Mouse (Mus musculus) thymus, adult 2 months (tissue): Measurements from ENCODE around the gene Havcr1.
"Not testable (repeated sequence)": the region's sequence is repeated elsewhere in the genome, so short reads cannot be mapped to it uniquely, and the experiment has no call there.

ENCODE experiments used
- CTCF ChIP-seq: fragments of 200-500 bp; IDR thresholded peaks from 2 replicates; pipeline ENCODE4 v1.5.1; 2012; ENCODE audit warnings: mild to moderate bottlenecking, control low read depth, low read length, moderate library complexity, borderline replicate concordance; ENCODE audit not compliant: control insufficient read depth, poor library complexity, insufficient read depth; ENCODE audit errors: extremely low read depth
- POLR2A ChIP-seq: fragments of 200-500 bp; IDR thresholded peaks from 2 replicates; pipeline ENCODE4 v1.6.1; 2012; ENCODE audit warnings: mild to moderate bottlenecking, low read length, control low read depth, moderate library complexity; ENCODE audit not compliant: control insufficient read depth, poor library complexity, insufficient read depth; ENCODE audit errors: extremely low read depth

DNA sequence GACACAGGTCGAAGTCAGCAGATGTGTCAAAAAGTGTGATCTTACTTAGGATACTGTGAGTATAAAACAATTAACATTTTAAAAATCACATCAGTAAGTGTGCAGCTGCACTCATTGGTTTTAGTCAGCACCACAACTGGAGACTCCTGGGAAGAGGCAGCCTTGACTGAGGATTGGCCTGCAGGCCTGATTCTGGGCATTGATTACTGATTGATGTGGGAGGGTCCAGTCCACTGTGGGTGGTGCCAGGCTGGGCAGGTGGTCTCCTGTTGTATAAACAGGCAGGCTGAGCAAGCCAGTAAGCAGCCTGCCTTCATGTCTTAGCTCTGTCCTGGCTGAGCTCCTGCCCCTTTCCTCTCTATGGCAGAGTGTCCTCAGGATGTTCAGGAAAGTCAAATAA, at the start of gene Havcr1:
- TF ChIP-seq POLR2A, CTCF: not testable (repeated sequence)
